Mouse (Mus musculus) stomach, embryonic 15.5 days (tissue): ENCODE data around the gene Siah1a. TPM values are rescaled to one million over a fixed set of nuclear protein-coding genes. Genes with fewer than 3 reads are reported as not detected.

ENCODE experiments used
- ATAC-seq: fragments of 200-750 bp; cut with Nextera tagmentation; 2 replicates; pipeline ENCODE4 v1.8.0; 2017; ENCODE audit warnings: low read depth, moderate number of reproducible peaks, moderate TSS enrichment; ENCODE audit not compliant: insufficient read depth, low FRiP score
- H3K27ac ChIP-seq: fragments of 300-500 bp; sonication (generic); 2 replicates; pipeline ENCODE4 v1.5.1; 2015; ENCODE audit warnings: mild to moderate bottlenecking, inconsistent platforms
- H3K27me3 ChIP-seq: fragments of 300-500 bp; sonication (generic); replicated peaks from 2 replicates; pipeline ENCODE4 v1.6.1; 2015; ENCODE audit warnings: inconsistent platforms
- H3K36me3 ChIP-seq: fragments of 300-500 bp; sonication (generic); 2 replicates; pipeline ENCODE4 v1.6.1; 2015; ENCODE audit warnings: inconsistent platforms
- H3K4me1 ChIP-seq: fragments of 300-500 bp; sonication (generic); 2 replicates; pipeline ENCODE4 v1.6.1; 2015; ENCODE audit warnings: inconsistent platforms
- H3K4me2 ChIP-seq: fragments of 300-500 bp; sonication (generic); 2 replicates; pipeline ENCODE4 v1.6.1; 2015; ENCODE audit warnings: mild to moderate bottlenecking, inconsistent platforms
- H3K4me3 ChIP-seq: fragments of 300-500 bp; sonication (generic); replicated peaks from 2 replicates; pipeline ENCODE4 v1.5.1; 2015; ENCODE audit warnings: inconsistent platforms
- H3K9ac ChIP-seq: fragments of 300-500 bp; sonication (generic); 2 replicates; pipeline ENCODE4 v1.6.1; 2015; ENCODE audit warnings: inconsistent platforms
- H3K9me3 ChIP-seq: fragments of 300-500 bp; sonication (generic); 2 replicates; pipeline ENCODE4 v1.6.1; 2016; ENCODE audit warnings: inconsistent platforms
- WGBS: fragments of 180-500 bp; shearing (Covaris S2); methylation state at CpG from one replicate; pipeline ENCODE4 v1.1.7; 2015; 5-methylcytosine and 5-hydroxymethylcytosine counted together
- polyA plus RNA-seq: library from polyadenylated mRNA; unstranded; fragments of >200 nt; fragmentation: Nextera tagmentation; extraction: Ambion mirVana; gene quantifications from 2 replicates; pipeline ENCODE4 v1.2.1, GENCODE M21; 2015

Siah1a gene
- polyA plus RNA-seq, 1 experiment from 2014 or later = 38.3 TPM

- no peak for ATAC-seq
- Histone ChIP-seq H3K36me3 (peaks cover 10% of the 10 kb centered on the region), H3K9me3 (no peaks in the 10 kb centered on the region), H3K9ac (no peak overlapping the region), H3K27me3 (no peaks in the 10 kb centered on the region), H3K27ac (no peak overlapping the region), H3K4me2 (no peak overlapping the region), H3K4me1 (no peaks in the 10 kb centered on the region), H3K4me3 (no peak overlapping the region)
- 85% methylated on average over 6 of the region's 6 CpGs for WGBS
Measured at GRCm38 (mm10) chr8:86720756-86721459, 24.8 kb downstream of the Siah1a start.

DNA sequence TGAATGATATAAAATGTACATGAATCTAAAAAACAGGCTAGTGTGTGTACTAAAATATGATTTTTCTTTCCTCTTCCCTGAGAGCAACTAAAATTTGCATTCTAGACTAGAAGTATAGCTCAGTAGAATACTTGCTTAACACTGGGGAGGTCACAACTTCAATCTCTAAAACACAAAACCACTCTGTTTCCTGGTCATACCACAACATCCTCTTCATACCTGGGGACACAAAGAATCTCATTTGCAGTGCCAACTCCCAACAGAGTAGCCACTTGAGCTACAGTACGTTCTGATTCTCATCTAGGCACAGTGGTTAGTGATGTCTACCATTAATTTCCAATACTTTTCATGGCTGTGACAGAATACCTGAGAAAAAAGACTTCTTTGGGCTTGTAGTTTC lies 26.4 kb downstream of the Siah1a start:
- 95% methylated on average over 1 of the region's 1 CpGs for WGBS
- H3K27me3 ChIP-seq = no peaks in the 10 kb centered on the region
- no peak overlapping the region for H3K9ac ChIP-seq
- H3K4me2 ChIP-seq = no peak overlapping the region
- no peak for ATAC-seq
- H3K36me3 ChIP-seq = peaks cover 11% of the 10 kb centered on the region
- H3K4me1 ChIP-seq = no peaks in the 10 kb centered on the region
- no peak overlapping the region for H3K4me3 ChIP-seq
- H3K9me3 ChIP-seq = no peaks in the 10 kb centered on the region
- no peak overlapping the region for H3K27ac ChIP-seq

- no peak for ATAC-seq
- H3K36me3 ChIP-seq = peaks cover 11% of the 10 kb centered on the region
- no peak overlapping the region for H3K27ac ChIP-seq
- H3K4me1 ChIP-seq = no peaks in the 10 kb centered on the region
- H3K9ac ChIP-seq = no peak overlapping the region
- no peaks in the 10 kb centered on the region for H3K27me3 ChIP-seq
- H3K9me3 ChIP-seq = no peaks in the 10 kb centered on the region
- no peak overlapping the region for H3K4me3 ChIP-seq
- no peak overlapping the region for H3K4me2 ChIP-seq
- 76% methylated on average over 2 of the region's 2 CpGs for WGBS
Measured at GRCm38 (mm10) chr8:86718332-86718994, 27.3 kb downstream of the Siah1a start.

DNA sequence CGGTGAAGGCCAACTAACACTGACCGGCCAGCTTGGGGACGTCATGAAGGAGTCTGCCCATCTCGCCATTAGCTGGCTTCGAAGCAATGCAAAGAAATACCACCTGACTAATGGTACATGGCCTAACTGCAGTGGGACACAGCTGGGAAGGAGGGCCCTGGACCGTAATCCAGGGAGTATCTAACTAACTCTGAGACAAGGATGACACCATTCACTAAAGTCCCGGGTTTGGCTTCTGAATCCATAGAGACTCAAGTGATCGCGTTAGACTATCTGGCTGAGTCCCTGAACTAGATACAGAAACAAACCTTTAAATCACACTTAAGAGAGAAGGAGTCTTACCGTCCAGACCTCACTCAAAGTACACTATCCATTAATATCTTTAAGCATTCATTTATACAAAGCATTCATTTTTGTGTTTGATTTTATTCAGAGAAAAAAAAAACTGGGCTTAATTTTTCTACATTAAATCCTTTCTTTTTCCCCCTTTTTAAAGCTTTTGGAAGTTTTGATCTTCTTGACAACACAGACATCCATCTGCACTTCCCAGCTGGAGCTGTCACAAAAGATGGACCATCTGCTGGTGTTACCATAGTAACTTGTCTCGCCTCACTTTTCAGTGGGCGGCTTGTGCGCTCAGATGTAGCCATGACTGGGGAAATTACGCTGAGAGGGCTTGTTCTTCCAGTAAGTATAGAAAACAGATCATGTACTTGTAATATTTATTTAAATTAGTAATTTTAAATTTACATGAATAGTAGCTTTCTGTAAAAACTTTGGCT lies 32.1 kb downstream of the Siah1a start:
- Histone ChIP-seq H3K9ac (no peak overlapping the region), H3K9me3 (no peaks in the 10 kb centered on the region), H3K4me2 (no peak overlapping the region), H3K4me3 (no peak overlapping the region), H3K4me1 (no peaks in the 10 kb centered on the region), H3K36me3 (peaks cover 10% of the 10 kb centered on the region), H3K27ac (peak overlapping the region; percentile 31; the same call in 1 of the 2 replicates), H3K27me3 (no peaks in the 10 kb centered on the region)
- 63% methylated on average over 14 of the region's 14 CpGs for WGBS
- no peak for ATAC-seq

GRCm38 (mm10) chr8:86712594-86712993 lies 33.1 kb downstream of the Siah1a start:
- 0 out of 2 replicates have a peak, but pooled peaks have one; percentile 31 for ATAC-seq
- WGBS = 86% methylated on average over 3 of the region's 3 CpGs

DNA sequence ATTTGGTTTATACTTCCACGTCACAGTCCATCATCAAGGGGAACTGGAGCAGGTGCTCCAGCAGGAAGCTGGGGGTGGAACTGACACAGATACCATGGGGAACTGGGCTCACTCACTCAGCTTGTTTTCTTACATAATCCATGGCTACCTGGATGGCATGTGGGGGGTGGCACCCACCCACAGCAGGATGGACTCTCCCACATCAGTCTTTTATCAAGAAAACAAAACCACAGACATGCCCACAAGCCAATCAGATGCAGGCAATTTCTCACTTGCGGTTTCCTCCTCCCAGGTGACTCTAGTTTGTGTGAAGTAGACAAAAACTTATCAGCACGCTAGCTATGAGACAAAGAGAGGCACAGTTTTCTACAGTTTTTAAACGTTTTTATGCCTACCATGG lies 37.9 kb downstream of the Siah1a start:
- Histone ChIP-seq H3K4me2 (no peak overlapping the region), H3K27me3 (no peaks in the 10 kb centered on the region), H3K9me3 (no peaks in the 10 kb centered on the region), H3K36me3 (peaks cover 6% of the 10 kb centered on the region), H3K27ac (no peak overlapping the region), H3K4me3 (no peak overlapping the region), H3K9ac (no peak overlapping the region), H3K4me1 (no peaks in the 10 kb centered on the region)
- peak; percentile 39; the same call in 1 of the 2 replicates for ATAC-seq
- WGBS = 60% methylated on average over 4 of the region's 4 CpGs

More at GRCm38 (mm10) chr8:86712594-86712993, 33.1 kb downstream of the Siah1a start:
- Histone ChIP-seq H3K4me3 (no peak overlapping the region), H3K4me1 (no peaks in the 10 kb centered on the region), H3K4me2 (no peak overlapping the region), H3K27ac (no peak overlapping the region), H3K9me3 (no peaks in the 10 kb centered on the region), H3K36me3 (peaks cover 10% of the 10 kb centered on the region), H3K27me3 (no peaks in the 10 kb centered on the region), H3K9ac (no peak overlapping the region)

GRCm38 (mm10) chr8:86706756-86707155 lies 39.0 kb downstream of the Siah1a start:
- Histone ChIP-seq H3K4me1 (no peaks in the 10 kb centered on the region), H3K27me3 (no peaks in the 10 kb centered on the region), H3K9me3 (no peaks in the 10 kb centered on the region), H3K36me3 (peaks cover 6% of the 10 kb centered on the region; the same call in 1 of the 2 replicates), H3K4me2 (no peak overlapping the region), H3K27ac (no peak overlapping the region), H3K9ac (no peak overlapping the region), H3K4me3 (no peak overlapping the region)
- ATAC-seq = no peak
- WGBS = 70% methylated on average over 5 of the region's 5 CpGs

DNA sequence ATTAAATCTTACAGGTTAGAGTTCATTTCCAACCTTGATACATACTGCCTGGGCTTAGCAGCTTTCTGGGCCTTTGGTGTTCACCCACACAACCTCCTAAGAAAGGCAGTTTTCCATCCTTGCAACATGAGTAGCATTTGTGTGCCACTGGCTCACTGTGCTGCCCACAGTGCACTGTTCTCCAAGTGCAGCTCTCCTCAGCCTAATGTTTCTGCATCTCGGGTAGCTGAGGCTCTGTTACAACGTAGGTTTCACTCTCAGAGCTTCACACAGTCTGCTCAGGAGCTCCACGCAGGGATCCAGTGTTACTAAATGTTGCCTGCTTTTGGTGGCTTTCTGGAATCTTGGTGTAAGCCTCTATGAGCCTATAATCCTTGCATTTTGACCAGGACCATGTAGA lies 40.4 kb downstream of the Siah1a start:
- Histone ChIP-seq H3K4me3 (no peak overlapping the region), H3K4me2 (no peak overlapping the region), H3K36me3 (peaks cover 3% of the 10 kb centered on the region; the same call in 1 of the 2 replicates), H3K27me3 (no peaks in the 10 kb centered on the region), H3K9ac (no peak overlapping the region), H3K9me3 (no peaks in the 10 kb centered on the region), H3K4me1 (no peaks in the 10 kb centered on the region), H3K27ac (no peak overlapping the region)
- ATAC-seq = no peak
- 84% methylated on average over 3 of the region's 3 CpGs for WGBS

GRCm38 (mm10) chr8:86702453-86702852 lies 43.3 kb downstream of the Siah1a start:
- Histone ChIP-seq H3K4me2 (no peak overlapping the region), H3K4me3 (no peak overlapping the region), H3K27me3 (no peaks in the 10 kb centered on the region), H3K9ac (no peak overlapping the region), H3K9me3 (no peaks in the 10 kb centered on the region), H3K27ac (no peak overlapping the region), H3K4me1 (no peaks in the 10 kb centered on the region; the same call in 1 of the 2 replicates), H3K36me3 (no peaks in the 10 kb centered on the region)
- WGBS = 72% methylated on average over 3 of the region's 3 CpGs
- ATAC-seq = no peak

DNA sequence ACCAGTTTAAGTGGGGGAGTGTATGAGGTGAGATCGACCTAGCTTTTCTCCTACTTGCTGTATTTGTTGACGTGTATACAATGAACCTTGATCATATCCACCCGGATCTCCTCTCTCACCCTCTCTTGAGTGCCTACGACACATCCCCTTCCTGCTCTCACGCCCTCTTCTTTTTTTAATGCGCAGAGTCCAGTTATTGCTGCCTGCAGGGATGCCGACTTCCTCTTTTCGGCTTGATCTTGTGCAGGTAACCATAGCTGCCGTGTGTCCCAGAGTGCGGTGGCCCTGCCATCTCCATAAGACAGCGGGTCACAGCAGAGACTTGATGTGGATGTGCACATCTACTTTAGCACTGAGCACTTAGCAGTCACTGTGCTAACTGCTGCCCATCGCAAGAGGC lies 46.3 kb downstream of the Siah1a start:
- no peak overlapping the region for H3K4me3 ChIP-seq
- H3K4me2 ChIP-seq = no peak overlapping the region
- H3K4me1 ChIP-seq = no peaks in the 10 kb centered on the region; the same call in 1 of the 2 replicates
- no peak overlapping the region for H3K9ac ChIP-seq
- H3K27ac ChIP-seq = no peak overlapping the region
- H3K9me3 ChIP-seq = no peaks in the 10 kb centered on the region
- ATAC-seq = no peak
- WGBS = 83% methylated on average over 12 of the region's 12 CpGs
- H3K36me3 ChIP-seq = no peaks in the 10 kb centered on the region
- no peaks in the 10 kb centered on the region for H3K27me3 ChIP-seq

DNA sequence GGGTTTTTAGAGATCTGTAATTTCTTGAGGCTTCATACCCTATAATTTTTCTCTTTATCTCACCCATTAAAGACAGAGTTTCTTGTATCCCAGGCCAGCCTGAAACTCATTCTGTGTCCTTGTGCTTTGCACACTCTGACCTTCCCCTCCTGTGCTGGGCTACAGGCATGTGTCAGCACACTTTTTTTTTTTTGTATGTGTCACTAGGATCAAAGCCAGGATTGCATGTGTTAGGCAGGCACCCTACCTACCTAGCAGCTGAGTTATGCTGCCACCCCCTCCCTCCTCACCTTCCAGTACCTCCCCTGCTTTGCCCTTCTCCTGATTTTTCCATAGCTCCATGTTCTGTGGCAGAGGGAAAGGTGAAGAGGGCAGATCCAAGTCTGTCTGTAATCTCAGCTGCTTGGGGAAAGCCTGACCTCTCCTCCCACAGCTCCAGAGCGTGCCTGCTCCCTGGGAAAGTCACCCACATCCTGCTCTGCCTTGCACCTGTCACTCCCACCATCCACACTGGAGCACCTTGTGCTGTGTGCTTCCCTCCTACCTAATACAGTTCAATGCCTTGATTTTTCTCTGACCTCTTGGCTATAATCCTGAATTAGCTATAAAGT lies 46.8 kb downstream of the Siah1a start:
- no peak overlapping the region for H3K9ac ChIP-seq
- no peak for ATAC-seq

More for the DNA sequence above, 46.8 kb downstream of the Siah1a start:
- no peak overlapping the region for H3K4me3 ChIP-seq
- H3K4me2 ChIP-seq = no peak overlapping the region
- 77% methylated on average over 1 of the region's 1 CpGs for WGBS
- no peaks in the 10 kb centered on the region; the same call in 1 of the 2 replicates for H3K4me1 ChIP-seq
- no peaks in the 10 kb centered on the region for H3K27me3 ChIP-seq
- no peaks in the 10 kb centered on the region for H3K9me3 ChIP-seq
- no peak overlapping the region for H3K27ac ChIP-seq
- H3K36me3 ChIP-seq = no peaks in the 10 kb centered on the region
